Comparison of ENCODE assay signal across 8 mouse cellular contexts in the genomic region with DNA sequence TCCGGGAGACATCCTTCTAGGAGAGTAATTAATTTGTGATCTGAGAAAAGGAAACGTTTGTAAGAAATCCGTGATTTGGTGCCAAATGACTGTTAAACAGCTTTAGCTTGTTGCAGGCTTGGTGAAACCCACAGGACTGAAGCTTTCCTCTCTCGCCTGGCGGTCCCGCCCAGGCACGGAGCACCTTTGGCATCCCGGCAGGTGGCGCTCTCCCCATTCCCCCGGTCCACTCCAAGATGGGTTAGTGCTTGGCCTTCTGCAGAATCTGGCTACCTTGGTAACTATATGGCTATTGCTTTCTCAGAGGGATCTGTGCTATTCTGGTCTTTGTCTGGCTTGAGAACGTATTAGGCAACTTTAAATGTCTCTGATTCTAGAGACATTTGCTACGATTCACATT. TPM values are rescaled to one million over a fixed set of nuclear protein-coding genes. Genes with fewer than 3 reads are reported as not detected.
DNase-seq lines count a peak whose midpoint lies in the region; ATAC-seq and TF ChIP-seq lines count a peak whose summit lies in the region.

No protein-coding gene starts in this region.

- no peak overlapping the region for H3K4me3 ChIP-seq in G1E (ENCODE audit: low read depth, low read length)
- no peak overlapping the region for H3K4me3 ChIP-seq in forebrain, embryonic 16.5 days (replicated peaks; ENCODE audit: low read length)
- H3K4me3 ChIP-seq in hindbrain, embryonic 12.5 days, result no peak overlapping the region

- peak; percentile 74 for ATAC-seq in G1E (ENCODE audit: extremely low read depth, insufficient number of reproducible peaks, low FRiP score, poor library complexity, severe bottlenecking)
- ATAC-seq in forebrain, embryonic 16.5 days, result peak; percentile 80
- ATAC-seq in hindbrain, embryonic 12.5 days (ENCODE audit: low FRiP score), result peak; percentile 75

- H3K36me3 ChIP-seq in G1E (replicated peaks), result no peaks in the 10 kb centered on the region
- H3K36me3 ChIP-seq in forebrain, embryonic 16.5 days (ENCODE audit: control insufficient read depth, insufficient read depth), result no peaks in the 10 kb centered on the region
- no peaks in the 10 kb centered on the region for H3K36me3 ChIP-seq in hindbrain, embryonic 12.5 days

- peak; percentile 63 for TF ChIP-seq CTCF in G1E (IDR thresholded peaks at IDR 0.05; ENCODE audit: low read depth, low read length)

- 13% methylated on average over 12 of the region's 12 CpGs for WGBS in forebrain, embryonic 16.5 days
- WGBS in hindbrain, embryonic 12.5 days, result 16% methylated on average over 12 of the region's 12 CpGs

- no peaks in the 10 kb centered on the region for H3K9me3 ChIP-seq in G1E (replicated peaks)
- H3K9me3 ChIP-seq in forebrain, embryonic 16.5 days (ENCODE audit: control insufficient read depth, low read length), result no peaks in the 10 kb centered on the region
- H3K9me3 ChIP-seq in hindbrain, embryonic 12.5 days (replicated peaks), result no peaks in the 10 kb centered on the region

- peaks cover 4% of the 10 kb centered on the region; the same call in 1 of the 2 replicates for H3K4me1 ChIP-seq in G1E (ENCODE audit: insufficient read depth, low read depth, low read length)
- H3K4me1 ChIP-seq in forebrain, embryonic 16.5 days (replicated peaks; ENCODE audit: control insufficient read depth, insufficient read depth, low read length), result peaks cover 3% of the 10 kb centered on the region; the same call in 1 of the 2 replicates
- H3K4me1 ChIP-seq in hindbrain, embryonic 12.5 days, result no peaks in the 10 kb centered on the region; the same call in 1 of the 2 replicates

- peaks cover 5% of the 10 kb centered on the region for H3K27me3 ChIP-seq in G1E (ENCODE audit: insufficient read depth, low read length)
- no peaks in the 10 kb centered on the region for H3K27me3 ChIP-seq in forebrain, embryonic 16.5 days (replicated peaks; ENCODE audit: control insufficient read depth, insufficient read depth, low read length)
- H3K27me3 ChIP-seq in hindbrain, embryonic 12.5 days, result 0 out of 2 replicates have a peak, but pooled peaks cover 7% of the 10 kb centered on the region

- peak; percentile 46 for DNase-seq in G1E (ENCODE audit: low spot score)
- DNase-seq in cerebellum, adult 11-12 months, result peak; percentile 25
- peak; percentile 48 for DNase-seq in layer of hippocampus, adult 9-11 months
- DNase-seq in lung, postnatal 10 days, result peak; percentile 90
- peak; percentile 76 for DNase-seq in ovary, postnatal 14 days (ENCODE audit: low spot score)
- peak; percentile 53 for DNase-seq in thymus, postnatal 0 days (ENCODE audit: low spot score)

- H3K4me2 ChIP-seq in forebrain, embryonic 16.5 days (ENCODE audit: low read length), result no peak overlapping the region
- H3K4me2 ChIP-seq in hindbrain, embryonic 12.5 days (replicated peaks), result no peak overlapping the region

- H3K27ac ChIP-seq in forebrain, embryonic 16.5 days (ENCODE audit: low read length), result no peak overlapping the region
- no peak overlapping the region for H3K27ac ChIP-seq in hindbrain, embryonic 12.5 days

- no peak overlapping the region for H3K9ac ChIP-seq in forebrain, embryonic 16.5 days (replicated peaks; ENCODE audit: low read depth, low read length)
- H3K9ac ChIP-seq in hindbrain, embryonic 12.5 days, result no peak overlapping the region

RNA-seq across cellular contexts. Expression of a gene that starts 6.6 kb away (rescaled TPM):
- not detected in 2 replicates for total RNA-seq in G1E (2014; fragmentation: Nextera tagmentation)
- total RNA-seq in G1E (2017), result 0.06 and 0.60 TPM in 2 replicates
- polyA plus RNA-seq in G1E (2012), result not detected in 2 replicates
- polyA plus RNA-seq in forebrain, embryonic 16.5 days (2015; fragmentation: Nextera tagmentation; extraction: Ambion mirVana), result 0.68 and 0.88 TPM in 2 replicates
- 1.2 and 1.9 TPM in 2 replicates for polyA plus RNA-seq in hindbrain, embryonic 12.5 days (2016; fragmentation: Nextera tagmentation; extraction: Ambion mirVana)
- 10.9 and 12.6 TPM in 2 replicates for polyA plus RNA-seq in thymus, postnatal 0 days (2015; fragmentation: Nextera tagmentation; extraction: Ambion mirVana)

Comparison
In these comparisons a context has a peak if more than half of its experiments do, and no peak if none do; other contexts are left out.
1. DNase-seq: peak in every context shown above with its lines; median percentile 90 in lung, postnatal 10 days; 76 in ovary, postnatal 14 days; 53 in thymus, postnatal 0 days; 48 in layer of hippocampus, adult 9-11 months; 46 in G1E; 25 in cerebellum, adult 11-12 months.